Mouse (Mus musculus) embryo, embryonic 11.5 days (tissue): ENCODE data around the gene Mlf1.

Experiments used
- DNase-seq: peaks from one replicate; pipeline ENCODE4 v3.0.0-alpha.2; 2012; ENCODE audit warnings: low read depth, low spot score

The Mlf1 gene

GRCm38 (mm10) chr3:67447143-67447542, 73.2 kb downstream of the Mlf1 start:
- no peak for DNase-seq
